Mouse (Mus musculus): Measurements from ENCODE around the gene Slc18b1. TPM values are rescaled to one million over a fixed set of nuclear protein-coding genes. Genes with fewer than 3 reads are reported as not detected.
A peak's percentile ranks its signal among the peaks of the same experiment; 100 is the strongest.

Gene Slc18b1
- polyA plus RNA-seq, 1 experiment from 2014 or later: 26.8 TPM

DNA sequence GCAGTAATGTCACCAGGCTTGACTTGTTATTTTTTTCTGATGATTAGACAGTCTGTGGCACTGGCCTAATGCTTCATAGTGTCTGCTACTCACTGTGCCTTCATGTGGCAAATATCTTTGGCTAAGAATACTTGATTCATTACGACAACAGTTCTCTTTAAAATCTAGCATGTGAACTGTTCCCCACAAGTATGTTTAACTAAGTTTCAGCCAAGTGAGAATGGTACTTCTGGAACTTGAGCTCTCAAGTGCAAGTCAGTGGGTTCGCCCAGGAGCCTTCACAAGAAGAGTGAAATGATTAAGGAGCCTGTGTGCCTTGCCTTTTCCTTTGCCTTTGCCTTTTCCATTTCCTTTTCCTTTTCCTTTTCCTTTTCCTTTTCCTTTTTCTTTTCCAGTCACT is 55.3 kb downstream of the Slc18b1 start:
- Histone ChIP-seq H3K4me3 (ENCODE audit: low read depth, low read length) (no peak overlapping the region), H3K4me1 (ENCODE audit: control insufficient read depth, insufficient read depth, low read length) (no peaks in the 10 kb centered on the region), H3K36me3 (ENCODE audit: control insufficient read depth, insufficient read depth, low read length) (no peaks in the 10 kb centered on the region), H3K27ac (ENCODE audit: low read depth, low read length) (no peak overlapping the region), H3K27me3 (ENCODE audit: control insufficient read depth, insufficient read depth, low read length) (no peaks in the 10 kb centered on the region), H3K9me3 (ENCODE audit: control insufficient read depth, low read length) (no peaks in the 10 kb centered on the region), H3K9ac (replicated peaks; ENCODE audit: low read depth, low read length) (no peak overlapping the region), H3K4me2 (ENCODE audit: low read depth, low read length) (no peak overlapping the region)
- no peak for ATAC-seq (ENCODE audit: low read depth)
- whole genome bisulfite sequencing: 82% methylated on average over 2 of the region's 2 CpGs

DNA sequence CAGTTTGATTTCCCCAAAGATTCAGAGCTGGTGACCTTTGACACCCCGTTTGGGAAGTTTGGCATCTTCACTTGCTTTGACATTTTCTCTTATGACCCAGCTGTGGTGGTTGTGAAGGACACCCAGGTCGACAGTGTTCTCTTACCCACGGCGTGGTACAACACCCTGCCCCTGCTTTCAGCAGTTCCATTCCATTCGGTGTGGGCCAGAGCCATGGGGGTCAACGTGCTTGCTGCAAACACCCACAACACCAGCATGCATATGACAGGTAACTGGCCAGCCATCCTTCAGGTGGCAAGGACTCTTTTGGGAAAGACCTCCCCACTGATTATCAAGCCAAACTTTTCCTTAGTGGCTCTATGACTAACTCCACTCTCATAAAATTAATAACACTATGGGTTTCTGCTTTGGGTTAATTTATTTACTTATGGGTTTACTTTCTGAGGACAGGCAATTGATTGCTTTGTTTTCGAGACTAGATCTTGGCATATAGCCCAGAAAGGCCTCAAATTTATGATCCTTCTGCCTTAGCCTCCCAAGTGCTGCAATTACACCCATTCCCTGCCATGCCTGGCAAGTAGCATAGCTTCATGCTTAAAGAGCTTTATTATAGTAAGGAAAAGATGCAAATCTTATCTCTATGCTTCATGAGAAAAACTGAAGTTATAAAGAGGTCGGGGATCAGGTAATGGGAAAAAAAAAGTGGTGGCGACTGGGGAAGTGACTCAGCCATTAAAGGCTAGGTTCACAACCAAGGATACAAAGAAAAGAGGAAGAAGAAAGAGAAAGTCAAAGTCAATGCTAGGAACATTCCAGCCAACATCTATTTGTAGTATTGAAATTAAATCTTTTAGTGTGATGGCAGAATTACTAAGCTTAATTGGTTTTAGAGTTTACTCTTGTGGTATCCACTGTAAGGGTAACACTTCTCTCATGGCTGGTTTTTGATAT is 67.9 kb downstream of the Slc18b1 start:
- Histone ChIP-seq H3K4me1 (ENCODE audit: control insufficient read depth, insufficient read depth, low read length) (no peaks in the 10 kb centered on the region), H3K27ac (ENCODE audit: low read depth, low read length) (no peak overlapping the region), H3K9ac (replicated peaks; ENCODE audit: low read depth, low read length) (no peak overlapping the region), H3K27me3 (ENCODE audit: control insufficient read depth, insufficient read depth, low read length) (no peaks in the 10 kb centered on the region), H3K4me2 (ENCODE audit: low read depth, low read length) (no peak overlapping the region), H3K4me3 (ENCODE audit: low read depth, low read length) (no peak overlapping the region), H3K9me3 (ENCODE audit: control insufficient read depth, low read length) (no peaks in the 10 kb centered on the region), H3K36me3 (ENCODE audit: control insufficient read depth, insufficient read depth, low read length) (no peaks in the 10 kb centered on the region)
- 70% methylated on average over 9 of the region's 9 CpGs for WGBS
- ATAC-seq (ENCODE audit: low read depth): peak; percentile 69; the same call in 1 of the 2 replicates

Other genes starting within 250 kb of the Slc18b1 start
- gene Rps12, start 9.7 kb upstream of the Slc18b1 start, polyA plus RNA-seq (2014; fragmentation: Nextera tagmentation; extraction: Ambion mirVana): 99.8 and 115 TPM in 2 replicates
- gene Vnn3, start 54.5 kb downstream of the Slc18b1 start, polyA plus RNA-seq (2014; fragmentation: Nextera tagmentation; extraction: Ambion mirVana): not detected in 2 replicates
- 0.21 and 0.29 TPM in 2 replicates for gene Vnn1, start 97.7 kb downstream of the Slc18b1 start, polyA plus RNA-seq (2014; fragmentation: Nextera tagmentation; extraction: Ambion mirVana)
- gene Taar1, start 123.4 kb downstream of the Slc18b1 start, polyA plus RNA-seq (2014; fragmentation: Nextera tagmentation; extraction: Ambion mirVana): not detected in 2 replicates
- 0.27 TPM in 1 of 2 replicates, not detected in the other for gene Taar2, start 141.6 kb downstream of the Slc18b1 start, polyA plus RNA-seq (2014; fragmentation: Nextera tagmentation; extraction: Ambion mirVana)
- gene Taar3, start 152.6 kb downstream of the Slc18b1 start, polyA plus RNA-seq (2014; fragmentation: Nextera tagmentation; extraction: Ambion mirVana): not detected in 2 replicates
- not detected in 2 replicates for gene Taar4, start 163.5 kb downstream of the Slc18b1 start, polyA plus RNA-seq (2014; fragmentation: Nextera tagmentation; extraction: Ambion mirVana)
- 0.27 TPM in 1 of 2 replicates, not detected in the other for gene Taar5, start 173.7 kb downstream of the Slc18b1 start, polyA plus RNA-seq (2014; fragmentation: Nextera tagmentation; extraction: Ambion mirVana)
- not detected in 2 replicates for gene Taar6, start 188.7 kb downstream of the Slc18b1 start, polyA plus RNA-seq (2014; fragmentation: Nextera tagmentation; extraction: Ambion mirVana)
- not detected in 2 replicates for gene Taar7a, start 196.5 kb downstream of the Slc18b1 start, polyA plus RNA-seq (2014; fragmentation: Nextera tagmentation; extraction: Ambion mirVana)
- gene Taar7b, start 203.0 kb downstream of the Slc18b1 start, polyA plus RNA-seq (2014; fragmentation: Nextera tagmentation; extraction: Ambion mirVana): not detected in 2 replicates
- not detected in 2 replicates for gene Taar7d, start 230.2 kb downstream of the Slc18b1 start, polyA plus RNA-seq (2014; fragmentation: Nextera tagmentation; extraction: Ambion mirVana)
- not detected in 2 replicates for gene Taar7e, start 240.6 kb downstream of the Slc18b1 start, polyA plus RNA-seq (2014; fragmentation: Nextera tagmentation; extraction: Ambion mirVana)

All from neural tube, embryonic 14.5 days (tissue).